Mouse (Mus musculus) cerebellum, adult 2 months (tissue): Measurements from ENCODE around the gene Vmn2r108.

Experiments used
- CTCF ChIP-seq: fragments of 200-500 bp; IDR thresholded peaks from 2 replicates; pipeline ENCODE4 v1.5.1; 2011; ENCODE audit warnings: low read depth, mild to moderate bottlenecking, control low read depth, low read length, moderate library complexity, borderline replicate concordance; ENCODE audit not compliant: insufficient read depth
- POLR2A ChIP-seq: fragments of 200-500 bp; IDR thresholded peaks from 2 replicates; pipeline ENCODE4 v1.6.1; 2011; ENCODE audit warnings: low read length, control low read depth, borderline replicate concordance; ENCODE audit not compliant: insufficient read depth

GRCm38 (mm10) chr17:20481231-20481630 is at the start of gene Vmn2r108:
- TF ChIP-seq CTCF, result no peak
- no peak for TF ChIP-seq POLR2A
